Comparison of ENCODE assay signal across 26 mouse cellular contexts in the genomic region with DNA sequence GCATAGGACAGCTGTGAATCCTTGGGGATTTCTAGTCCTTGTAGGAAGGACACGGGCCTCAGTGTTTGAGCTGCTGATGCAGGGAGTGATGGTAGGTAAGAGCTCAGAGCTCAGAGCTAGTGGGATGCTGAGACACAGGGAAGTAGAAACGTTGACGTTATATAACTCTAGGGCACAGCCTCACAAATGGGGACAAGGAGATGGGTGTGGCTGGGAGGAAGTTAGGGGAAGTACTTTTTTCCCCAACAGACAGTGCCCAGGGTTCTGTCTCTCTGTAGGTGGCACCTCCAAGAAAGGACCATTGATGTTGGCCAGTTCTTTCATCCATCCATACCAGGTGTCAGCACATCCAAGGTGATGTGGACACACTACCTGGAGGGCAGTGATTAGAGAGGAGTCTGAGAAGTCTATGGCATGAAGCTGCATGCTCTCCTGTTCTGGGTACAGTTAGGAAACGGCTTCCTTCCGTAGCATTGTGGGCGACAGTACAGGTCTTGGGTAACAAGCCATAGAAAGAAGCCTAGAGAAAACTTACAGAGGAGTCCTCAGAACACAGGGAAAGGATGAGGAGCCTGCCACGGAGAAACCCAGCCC. TPM values are rescaled to one million over a fixed set of nuclear protein-coding genes. Genes with fewer than 3 reads are reported as not detected.
DNase-seq lines count a peak whose midpoint lies in the region; ATAC-seq and TF ChIP-seq lines count a peak whose summit lies in the region.
"Had no signal": no experiment of that assay in that cellular context is flagged by ENCODE, and none has a peak within 500 bp of the region (broad histone marks: within the 10 kb centered on the region; RNA-seq: fewer than 3 reads in every experiment).

No protein-coding gene starts in this region.

- H3K27me3 ChIP-seq in intestine, postnatal 0 days (replicated peaks; ENCODE audit: control insufficient read depth, insufficient read depth, low read length) = no peaks in the 10 kb centered on the region
- no peaks in the 10 kb centered on the region for H3K27me3 ChIP-seq in intestine, embryonic 16.5 days (replicated peaks; ENCODE audit: control insufficient read depth, insufficient read depth, low read length)
- H3K27me3 ChIP-seq in midbrain, embryonic 11.5 days (ENCODE audit: control insufficient read depth, insufficient read depth, low read length) = no peaks in the 10 kb centered on the region
- H3K27me3 ChIP-seq in midbrain, embryonic 16.5 days (ENCODE audit: control insufficient read depth, insufficient read depth, low read depth, low read length) = no peaks in the 10 kb centered on the region
- H3K27me3 ChIP-seq: hindbrain, embryonic 13.5 days had no signal

- no peak overlapping the region for H3K27ac ChIP-seq in intestine, postnatal 0 days (ENCODE audit: low read depth, low read length)
- H3K27ac ChIP-seq in intestine, embryonic 16.5 days (ENCODE audit: low read length) = no peak overlapping the region
- no peak overlapping the region for H3K27ac ChIP-seq in midbrain, embryonic 11.5 days (ENCODE audit: low read depth, low read length)
- H3K27ac ChIP-seq in midbrain, embryonic 16.5 days (ENCODE audit: low read length) = no peak overlapping the region
- H3K27ac ChIP-seq: embryonic facial prominence, embryonic 10.5 days; forebrain, embryonic 10.5 days; heart, embryonic 10.5 days; hindbrain, embryonic 13.5 days; hindbrain, postnatal 0 days had no signal

- no peak overlapping the region for H3K4me3 ChIP-seq in intestine, postnatal 0 days (ENCODE audit: low read depth, low read length)
- H3K4me3 ChIP-seq in intestine, embryonic 16.5 days (ENCODE audit: low read length) = no peak overlapping the region
- no peak overlapping the region for H3K4me3 ChIP-seq in midbrain, embryonic 11.5 days (ENCODE audit: low read depth, low read length)
- H3K4me3 ChIP-seq in midbrain, embryonic 16.5 days (ENCODE audit: low read depth, low read length) = no peak overlapping the region
- H3K4me3 ChIP-seq: embryonic facial prominence, embryonic 10.5 days; forebrain, embryonic 10.5 days; gastrocnemius, adult 2 months; heart, embryonic 10.5 days; hindbrain, embryonic 13.5 days had no signal

- DNase-seq in midbrain, embryonic 11.5 days (ENCODE audit: low spot score, missing footprints) = peak; percentile 26
- no peak for DNase-seq in cerebellum, postnatal 36 days
- DNase-seq in layer of hippocampus, adult 9-10 months (ENCODE audit: low spot score) = no peak
- DNase-seq: adrenal gland, postnatal 10 days; B cell, adult 2 months; cerebellum, adult 18-20 months; cerebellum, adult 9-11 months; gastrocnemius, adult 2 months; gastrocnemius, postnatal 25 days; heart, adult 18-20 months; heart, postnatal 10 days; heart, postnatal 4 days had no signal

- no peaks in the 10 kb centered on the region for H3K9me3 ChIP-seq in intestine, postnatal 0 days (ENCODE audit: control insufficient read depth)
- no peaks in the 10 kb centered on the region for H3K9me3 ChIP-seq in intestine, embryonic 16.5 days (ENCODE audit: control insufficient read depth, low read length)
- H3K9me3 ChIP-seq in midbrain, embryonic 11.5 days (ENCODE audit: control insufficient read depth, low read length) = no peaks in the 10 kb centered on the region
- H3K9me3 ChIP-seq in midbrain, embryonic 16.5 days (replicated peaks; ENCODE audit: control insufficient read depth, low read length, poor library complexity, severe bottlenecking) = no peaks in the 10 kb centered on the region
- H3K9me3 ChIP-seq: embryonic facial prominence, embryonic 10.5 days; forebrain, embryonic 10.5 days; G1E; heart, embryonic 10.5 days; hindbrain, embryonic 13.5 days had no signal

- TF ChIP-seq CTCF in intestine, postnatal 0 days (IDR thresholded peaks at IDR 0.05; ENCODE audit: low read depth) = no peak

- H3K4me2 ChIP-seq in intestine, postnatal 0 days (replicated peaks; ENCODE audit: low read depth) = no peak overlapping the region
- no peak overlapping the region for H3K4me2 ChIP-seq in intestine, embryonic 16.5 days (ENCODE audit: low read depth, low read length)
- H3K4me2 ChIP-seq in midbrain, embryonic 11.5 days = no peak overlapping the region
- H3K4me2 ChIP-seq in midbrain, embryonic 16.5 days (ENCODE audit: low read length) = no peak overlapping the region
- H3K4me2 ChIP-seq: hindbrain, embryonic 13.5 days had no signal

- no peak overlapping the region for H3K9ac ChIP-seq in intestine, postnatal 0 days (ENCODE audit: low read depth, low read length)
- no peak overlapping the region for H3K9ac ChIP-seq in intestine, embryonic 16.5 days (ENCODE audit: low read depth, low read length)
- H3K9ac ChIP-seq in midbrain, embryonic 11.5 days (ENCODE audit: low read length) = no peak overlapping the region
- H3K9ac ChIP-seq in midbrain, embryonic 16.5 days (ENCODE audit: low read depth, low read length) = no peak overlapping the region
- H3K9ac ChIP-seq: hindbrain, embryonic 13.5 days had no signal

- peak; percentile 11; the same call in 1 of the 2 replicates for ATAC-seq in intestine, postnatal 0 days
- no peak for ATAC-seq in intestine, embryonic 16.5 days
- ATAC-seq in midbrain, embryonic 11.5 days (ENCODE audit: low FRiP score) = no peak
- ATAC-seq in midbrain, embryonic 16.5 days = no peak
- peak; percentile 76 for ATAC-seq in megakaryocyte, adult 5-6 weeks (ENCODE audit: poor library complexity, severe bottlenecking)
- ATAC-seq: CD4-positive, CD25-positive, alpha-beta regulatory T cell, adult 4 months; forebrain, embryonic 14.5 days; hindbrain, postnatal 0 days had no signal

- 0 out of 2 replicates have a peak, but pooled peaks cover 6% of the 10 kb centered on the region for H3K4me1 ChIP-seq in intestine, postnatal 0 days (replicated peaks; ENCODE audit: control insufficient read depth, insufficient read depth, low read length)
- H3K4me1 ChIP-seq in intestine, embryonic 16.5 days (ENCODE audit: control insufficient read depth, insufficient read depth, low read length) = peaks cover 25% of the 10 kb centered on the region
- H3K4me1 ChIP-seq in midbrain, embryonic 11.5 days (ENCODE audit: control insufficient read depth, insufficient read depth, low read length) = no peaks in the 10 kb centered on the region
- H3K4me1 ChIP-seq in midbrain, embryonic 16.5 days (ENCODE audit: control insufficient read depth, insufficient read depth, low read length) = no peaks in the 10 kb centered on the region
- H3K4me1 ChIP-seq: forebrain, embryonic 10.5 days; hindbrain, embryonic 13.5 days had no signal

- WGBS in intestine, postnatal 0 days = 57% methylated on average over 7 of the region's 7 CpGs
- WGBS in intestine, embryonic 16.5 days = 69% methylated on average over 7 of the region's 7 CpGs
- 77% methylated on average over 7 of the region's 7 CpGs for WGBS in midbrain, embryonic 11.5 days
- WGBS in midbrain, embryonic 16.5 days = 80% methylated on average over 7 of the region's 7 CpGs

- no peaks in the 10 kb centered on the region for H3K36me3 ChIP-seq in intestine, postnatal 0 days (ENCODE audit: control insufficient read depth, insufficient read depth)
- no peaks in the 10 kb centered on the region for H3K36me3 ChIP-seq in intestine, embryonic 16.5 days (ENCODE audit: control insufficient read depth, insufficient read depth, low read length)
- no peaks in the 10 kb centered on the region for H3K36me3 ChIP-seq in midbrain, embryonic 11.5 days (ENCODE audit: control insufficient read depth, insufficient read depth, low read length)
- H3K36me3 ChIP-seq in midbrain, embryonic 16.5 days (ENCODE audit: control insufficient read depth, insufficient read depth, low read length) = no peaks in the 10 kb centered on the region
- H3K36me3 ChIP-seq: embryonic facial prominence, embryonic 10.5 days; forebrain, embryonic 10.5 days; G1E; heart, embryonic 10.5 days; hindbrain, embryonic 13.5 days had no signal

RNA-seq across cellular contexts. Expression of gene A930018P22Rik, which starts 9.8 kb away (rescaled TPM):
- 0.48 and 0.88 TPM in 2 replicates for polyA plus RNA-seq in intestine, postnatal 0 days (2015; fragmentation: Nextera tagmentation; extraction: Ambion mirVana)
- polyA plus RNA-seq in intestine, embryonic 16.5 days (2015; fragmentation: Nextera tagmentation; extraction: Ambion mirVana) = 0.16 and 0.28 TPM in 2 replicates
- polyA plus RNA-seq in midbrain, embryonic 11.5 days (2014; fragmentation: Nextera tagmentation; extraction: Ambion mirVana) = 0.16 and 0.34 TPM in 2 replicates
- polyA plus RNA-seq in midbrain, embryonic 16.5 days (2015; fragmentation: Nextera tagmentation; extraction: Ambion mirVana) = not detected in 2 replicates
- not detected in 2 replicates for total RNA-seq in megakaryocyte, adult 5-6 weeks (2015)
- not detected in 2 replicates for total RNA-seq in megakaryocyte, adult 5-6 weeks (2017)
- total RNA-seq: G1E had no signal
- polyA plus RNA-seq: CD4-positive, CD25-positive, alpha-beta regulatory T cell, adult 4 months; embryonic facial prominence, embryonic 10.5 days; embryonic facial prominence, embryonic 14.5 days; forebrain, embryonic 10.5 days; forebrain, embryonic 14.5 days; G1E; heart, embryonic 14.5 days; hindbrain, embryonic 13.5 days; hindbrain, postnatal 0 days had no signal

RNA-seq across cellular contexts. Expression of gene Cd59a, which starts 36.8 kb away (rescaled TPM):
- 71.9 and 82.3 TPM in 2 replicates for polyA plus RNA-seq in intestine, postnatal 0 days (2015; fragmentation: Nextera tagmentation; extraction: Ambion mirVana)
- polyA plus RNA-seq in intestine, embryonic 16.5 days (2015; fragmentation: Nextera tagmentation; extraction: Ambion mirVana) = 36.0 and 37.8 TPM in 2 replicates
- polyA plus RNA-seq in midbrain, embryonic 11.5 days (2014; fragmentation: Nextera tagmentation; extraction: Ambion mirVana) = 29.2 and 31.2 TPM in 2 replicates
- polyA plus RNA-seq in midbrain, embryonic 16.5 days (2015; fragmentation: Nextera tagmentation; extraction: Ambion mirVana) = 11.2 and 11.3 TPM in 2 replicates
- total RNA-seq in megakaryocyte, adult 5-6 weeks (2015) = 0.13 and 1.8 TPM in 2 replicates
- total RNA-seq in megakaryocyte, adult 5-6 weeks (2017) = 0.15 and 1.2 TPM in 2 replicates

Comparison
In these comparisons a context has a peak if more than half of its experiments do, and no peak if none do; other contexts are left out.
1. ATAC-seq: peak in intestine, postnatal 0 days (single experiment) and megakaryocyte, adult 5-6 weeks (single experiment); none in intestine, embryonic 16.5 days (single experiment), midbrain, embryonic 11.5 days (single experiment) and midbrain, embryonic 16.5 days (single experiment).